Mouse (Mus musculus) MEL (cell line): ENCODE results near the gene Serpina7. TPM values are rescaled to one million over a fixed set of nuclear protein-coding genes. Genes with fewer than 3 reads are reported as not detected.

ENCODE experiments used
- polyA plus RNA-seq, 2 experiments: library from polyadenylated mRNA; stranded (reverse) in 1 of 2; unstranded in 1 of 2; fragments of >175 nt in 1 of 2; fragments of >200 nt in 1 of 2; gene quantifications; 2 replicates each; pipeline versions ENCODE4 v1.2.1 to v1.2.4; 2012; ENCODE audit warnings: low replicate concordance in 2 of 2, low read depth in 1 of 2; ENCODE audit not compliant: insufficient read length in 2 of 2, insufficient read depth in 1 of 2, missing spikeins in 1 of 2
- total RNA-seq: library from RNA; depleted of rRNA; stranded (reverse); fragments of 300-350 nt; gene quantifications from 2 replicates; pipeline ENCODE4 v1.2.3, GENCODE M21; 2012; rRNA removed

Gene Serpina7
- total and polyA plus RNA-seq, 3 experiments: not detected

Other genes with a start within 250 kb of the Serpina7 start
- gene Nrk, start 170.8 kb downstream of the Serpina7 start, total RNA-seq: not detected in 2 replicates
- not detected for gene Nrk, start 170.8 kb downstream of the Serpina7 start, polyA plus RNA-seq
- not detected in 2 replicates for gene 4930513O06Rik, start 1.0 kb upstream of the Serpina7 start, total RNA-seq
- gene 4930513O06Rik, start 1.0 kb upstream of the Serpina7 start, polyA plus RNA-seq: not detected
- not detected in 2 replicates for gene 4933428M09Rik, start 94.0 kb upstream of the Serpina7 start, total RNA-seq
- under 1 TPM in 1 of 2 experiments, not detected in 1; 0.15 TPM for gene 4933428M09Rik, start 94.0 kb upstream of the Serpina7 start, polyA plus RNA-seq
- 0.92 and 0.98 TPM in 2 replicates for gene Mum1l1, start 124.8 kb upstream of the Serpina7 start, total RNA-seq
- gene Mum1l1, start 124.8 kb upstream of the Serpina7 start, polyA plus RNA-seq: under 1 TPM in 1 of 2 experiments, not detected in 1; 0.56 TPM
- gene Trap1a, start 248.4 kb upstream of the Serpina7 start, total RNA-seq: 383 and 424 TPM in 2 replicates
- 100 to 1,000 TPM in 1 of 2 experiments, not detected in 1; 548 TPM for gene Trap1a, start 248.4 kb upstream of the Serpina7 start, polyA plus RNA-seq